Mouse (Mus musculus): ENCODE measurements around the gene Hcfc1r1.

The Hcfc1r1 gene

GRCm38 (mm10) chr17:23675127-23675526 lies 1.7 kb downstream of the Hcfc1r1 start:
- DNase-seq (ENCODE audit: extremely low read depth, low read depth, low spot score) = no peak

- DNase-seq (ENCODE audit: extremely low read depth, low read depth, low spot score) = no peak
Observed at GRCm38 (mm10) chr17:23675564-23676281, 2.3 kb downstream of the Hcfc1r1 start.

DNA sequence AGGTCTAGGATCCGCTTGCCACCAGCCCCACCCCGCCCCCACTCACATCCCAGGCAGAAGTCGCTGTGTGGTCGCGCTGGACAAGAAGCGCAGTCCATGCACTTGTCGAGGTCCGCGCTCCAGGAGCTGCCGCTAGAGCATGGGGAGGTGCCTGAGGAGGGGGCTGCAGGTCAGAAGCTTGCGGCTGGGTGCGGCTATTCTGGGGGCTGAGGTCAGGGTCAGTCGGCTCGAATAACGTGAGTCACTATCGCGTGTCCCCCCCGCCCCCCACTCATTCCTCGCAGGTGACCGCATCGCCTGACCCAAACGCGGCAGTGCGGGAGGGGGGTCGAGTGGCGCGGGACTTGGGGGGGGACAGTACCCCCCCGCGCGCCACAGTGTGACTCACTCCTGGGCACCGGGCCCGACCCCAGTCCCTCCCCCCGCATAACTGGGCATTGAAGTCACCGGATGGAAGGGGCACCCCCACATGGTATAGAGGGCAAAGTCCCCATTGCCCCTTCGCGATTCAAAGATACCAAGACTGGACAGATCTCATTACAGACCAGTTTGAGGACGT lies 3.2 kb downstream of the Hcfc1r1 start:
- no peak for DNase-seq (ENCODE audit: extremely low read depth, low read depth, low spot score)

- no peak for DNase-seq (ENCODE audit: extremely low read depth, low read depth, low spot score)
Observed at GRCm38 (mm10) chr17:23677236-23677679, 3.9 kb downstream of the Hcfc1r1 start, which contains the start of gene Tnfrsf12a. TSS of gene Tnfrsf12a (minus strand) at chr17:23677468.

DNA sequence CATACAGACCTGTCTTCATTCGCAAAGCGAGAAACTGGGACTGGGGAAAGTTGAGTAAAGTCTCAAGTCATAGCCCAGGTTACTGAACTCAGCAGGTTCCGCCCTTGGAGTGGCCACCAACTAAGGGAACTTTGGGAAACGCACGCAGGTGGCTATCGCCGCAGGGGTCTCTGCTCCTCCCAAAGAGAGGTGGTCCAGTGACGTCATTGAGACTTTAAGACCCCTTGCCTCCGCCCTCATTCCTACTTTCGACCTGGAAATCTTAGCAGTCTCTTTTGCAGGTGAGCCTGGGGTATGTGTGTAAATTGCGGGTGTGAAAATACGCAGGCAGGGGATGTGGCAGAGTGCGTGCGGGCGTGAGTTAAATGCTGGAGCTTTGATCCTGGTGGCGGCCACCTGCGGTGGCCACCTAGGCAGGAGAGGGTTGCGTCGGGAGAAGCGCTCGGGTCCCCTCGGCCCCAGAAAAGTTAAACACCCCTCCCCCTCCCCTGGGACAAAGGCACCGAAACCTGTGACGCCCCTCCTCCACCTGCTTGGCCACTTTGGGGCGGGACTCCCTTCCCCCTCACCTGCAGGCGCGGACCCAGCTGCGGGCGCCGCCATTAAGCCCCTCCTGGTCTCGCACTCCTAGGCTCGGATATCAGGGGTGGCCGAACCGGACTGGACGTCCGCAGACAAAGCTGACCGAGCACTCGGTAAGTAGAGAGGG lies 5.9 kb downstream of the Hcfc1r1 start, which contains the start of gene Cldn6:
Gene Cldn6 (plus strand): TSS at position 123 of the 709 bp plus-strand sequence.
- DNase-seq (ENCODE audit: extremely low read depth, low read depth, low spot score) = no peak

DNA sequence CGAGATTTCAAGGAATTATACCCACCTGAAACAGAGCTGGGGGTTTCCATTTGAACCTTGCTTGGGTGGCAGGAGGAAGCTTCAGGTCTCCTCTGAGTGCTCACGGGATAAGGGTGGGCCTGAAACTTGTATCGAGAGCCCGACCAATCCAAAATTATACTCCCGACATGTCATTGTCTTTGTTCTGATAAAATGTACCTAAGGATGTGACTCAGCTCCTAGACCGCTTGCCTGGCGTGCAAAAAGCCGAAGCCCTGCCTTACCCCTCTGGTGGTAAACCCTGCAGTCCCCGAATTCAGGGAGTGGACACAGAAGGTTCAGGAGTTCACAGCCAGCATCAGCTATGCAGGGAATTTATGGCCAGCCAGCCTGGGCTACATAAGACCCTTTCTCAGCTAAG lies 6.9 kb downstream of the Hcfc1r1 start:
- DNase-seq (ENCODE audit: extremely low read depth, low read depth, low spot score) = no peak

- DNase-seq (ENCODE audit: extremely low read depth, low read depth, low spot score) = no peak
Observed at GRCm38 (mm10) chr17:23681086-23681485, 7.7 kb downstream of the Hcfc1r1 start.

GRCm38 (mm10) chr17:23682092-23682491 lies 8.7 kb downstream of the Hcfc1r1 start:
- DNase-seq (ENCODE audit: extremely low read depth, low read depth, low spot score) = no peak

DNA sequence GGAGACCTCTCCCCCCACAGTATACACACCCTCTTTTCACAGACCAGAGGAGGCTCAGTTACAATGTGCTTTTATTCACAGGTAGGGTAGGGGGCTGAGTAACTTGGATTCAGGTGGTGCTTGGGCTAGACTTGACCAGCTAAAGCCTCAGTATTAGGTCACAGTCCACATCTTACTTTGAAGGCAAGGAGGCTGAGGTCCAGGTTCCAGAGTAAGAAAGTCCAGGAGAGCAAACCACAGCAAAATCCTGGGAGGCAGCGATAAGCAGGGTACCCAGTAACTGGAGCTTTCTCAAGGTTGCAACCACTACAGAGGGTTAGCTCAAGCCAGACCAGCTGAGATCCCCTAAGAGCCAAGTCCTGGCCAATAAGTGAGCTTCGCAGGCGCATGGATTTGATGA lies 9.1 kb downstream of the Hcfc1r1 start:
- DNase-seq (ENCODE audit: extremely low read depth, low read depth, low spot score) = no peak

DNA sequence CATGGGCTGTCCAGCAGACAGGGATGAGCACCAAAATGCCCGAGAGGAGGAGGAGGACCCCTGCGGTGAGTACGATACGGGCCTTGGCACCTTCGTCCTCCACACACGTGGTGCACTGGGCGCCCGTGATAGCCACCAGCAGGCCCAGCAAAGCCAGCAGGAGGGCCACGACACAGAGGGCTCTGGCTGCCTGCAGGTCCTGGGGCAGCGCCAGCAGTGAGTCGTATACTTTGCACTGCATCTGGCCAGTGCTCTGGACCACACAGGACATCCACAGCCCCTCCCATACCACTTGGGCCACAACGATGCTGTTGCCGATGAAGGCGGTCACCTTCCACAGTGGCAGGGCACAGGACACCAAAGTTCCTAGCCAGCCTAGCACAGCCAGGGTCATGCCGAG lies 9.8 kb downstream of the Hcfc1r1 start:
- no peak for DNase-seq (ENCODE audit: extremely low read depth, low read depth, low spot score)

GRCm38 (mm10) chr17:23683856-23684672 lies 10.7 kb downstream of the Hcfc1r1 start, which contains the start of gene Cldn9:
TSS of gene Cldn9 (minus strand) at chr17:23684026.
- DNase-seq (ENCODE audit: extremely low read depth, low read depth, low spot score) = no peak

DNA sequence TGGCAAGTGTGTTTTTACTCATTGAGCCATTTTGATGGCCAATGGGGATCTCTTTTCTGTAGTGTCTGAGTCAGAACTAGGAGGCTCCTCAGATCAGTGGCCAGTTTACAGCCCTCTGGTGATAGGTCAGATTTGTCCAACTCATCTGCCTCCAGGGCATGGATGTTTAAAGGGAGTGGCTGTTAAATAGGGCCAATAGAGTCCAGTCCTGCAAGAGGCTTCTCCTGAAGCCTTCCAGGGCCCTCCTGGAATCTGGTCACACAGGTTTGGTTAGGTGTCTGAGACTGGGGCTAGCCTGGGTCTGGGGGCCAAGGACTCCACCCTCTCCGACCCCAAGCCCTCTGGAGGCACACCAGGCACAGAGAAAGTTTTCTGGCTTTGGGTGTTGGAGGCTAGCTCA lies 21.1 kb downstream of the Hcfc1r1 start:
- DNase-seq (ENCODE audit: extremely low read depth, low read depth, low spot score) = no peak

DNA sequence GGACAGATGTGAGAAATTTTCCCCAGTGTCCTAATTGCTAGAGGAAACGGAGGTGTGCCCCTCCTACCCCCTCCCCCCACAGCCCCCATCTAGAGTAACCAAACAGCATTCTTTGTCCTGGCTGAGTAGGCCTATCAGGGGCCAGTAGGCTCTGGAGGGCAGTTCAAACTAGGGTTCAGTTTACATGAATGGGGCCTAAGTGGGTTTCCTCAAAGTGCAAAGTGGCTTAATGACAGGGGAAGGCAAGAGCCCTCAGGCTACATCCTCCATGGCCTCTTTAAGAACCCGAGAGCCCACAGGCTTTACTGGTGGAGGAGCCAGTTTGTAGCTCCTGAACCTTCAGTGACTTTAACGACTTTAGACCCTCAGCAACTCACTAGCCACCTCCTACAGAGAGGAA lies 22.4 kb downstream of the Hcfc1r1 start:
- DNase-seq (ENCODE audit: extremely low read depth, low read depth, low spot score) = no peak

GRCm38 (mm10) chr17:23699131-23700077 lies 26.0 kb downstream of the Hcfc1r1 start:
- DNase-seq (ENCODE audit: extremely low read depth, low read depth, low spot score) = no peak

GRCm38 (mm10) chr17:23700079-23700478 lies 26.7 kb downstream of the Hcfc1r1 start:
- DNase-seq (ENCODE audit: extremely low read depth, low read depth, low spot score) = no peak

GRCm38 (mm10) chr17:23703301-23703700 lies 29.9 kb downstream of the Hcfc1r1 start:
- no peak for DNase-seq (ENCODE audit: extremely low read depth, low read depth, low spot score)

DNA sequence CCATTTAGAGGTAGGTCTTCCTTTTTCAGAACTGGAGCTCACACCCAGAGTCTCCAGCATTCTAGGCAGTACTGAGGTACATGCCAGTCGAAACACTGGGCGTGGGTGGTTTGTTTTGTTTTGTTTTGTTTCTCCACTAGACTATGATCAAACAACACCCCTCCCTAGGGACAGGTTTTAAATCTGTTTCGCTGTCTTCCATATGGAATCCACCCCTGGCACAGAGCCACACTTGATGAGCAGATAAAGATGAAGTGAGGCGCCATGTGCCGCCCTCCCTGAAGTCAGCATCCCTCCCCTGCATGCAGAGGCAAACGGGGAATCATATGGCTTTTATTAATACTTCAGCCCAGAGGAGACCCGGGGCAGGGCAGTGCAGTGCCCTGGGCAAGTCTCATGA lies 31.3 kb downstream of the Hcfc1r1 start:
- DNase-seq (ENCODE audit: extremely low read depth, low read depth, low spot score) = no peak

DNA sequence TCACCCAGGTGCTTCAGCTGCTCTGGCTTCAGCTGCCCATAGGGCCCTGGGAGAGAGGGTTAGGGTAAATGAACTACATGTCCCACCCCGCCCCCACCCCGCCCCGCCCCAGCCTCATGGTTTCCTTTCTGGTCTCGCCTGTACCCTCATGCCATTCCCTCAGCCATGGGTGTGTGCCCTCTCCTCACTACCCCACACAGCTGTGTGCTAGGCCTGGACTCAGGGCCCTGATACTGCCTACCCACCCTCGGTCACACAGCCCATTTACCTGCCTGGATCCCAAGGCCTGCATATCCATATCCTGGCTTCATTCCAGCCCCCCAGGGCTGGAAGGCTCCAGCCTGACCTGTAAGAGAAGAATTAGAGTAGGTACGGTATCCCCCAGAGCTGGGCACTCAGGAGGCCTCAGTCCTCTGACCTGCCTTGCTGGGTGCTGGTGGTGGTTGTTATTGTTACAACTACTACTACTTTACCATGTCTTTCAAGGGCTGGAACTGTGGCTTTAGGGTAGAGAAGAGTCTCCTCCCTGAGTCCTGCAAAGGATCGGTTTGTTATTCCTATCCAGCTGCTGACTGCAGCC lies 32.2 kb downstream of the Hcfc1r1 start:
- no peak for DNase-seq (ENCODE audit: extremely low read depth, low read depth, low spot score)

DNA sequence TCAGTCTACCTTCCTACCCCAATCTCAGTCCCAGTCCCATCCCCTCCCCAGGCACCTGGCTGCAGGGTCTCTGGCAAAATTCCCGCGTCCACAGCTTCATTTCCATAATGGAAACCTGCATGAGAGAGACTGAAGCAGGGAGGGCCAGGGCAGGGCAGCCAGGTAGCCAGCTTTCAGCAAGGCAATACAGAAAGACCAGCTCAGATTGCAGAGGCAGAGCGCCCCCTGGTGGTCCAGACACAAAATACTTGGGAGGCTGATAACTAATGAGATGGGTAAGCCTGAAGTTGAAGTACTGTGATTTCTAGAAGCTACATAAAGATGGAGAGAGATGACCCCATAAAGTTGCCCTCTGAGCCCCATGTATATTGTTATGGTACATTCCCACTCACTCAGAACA lies 32.8 kb downstream of the Hcfc1r1 start:
- no peak for DNase-seq (ENCODE audit: extremely low read depth, low read depth, low spot score)

- DNase-seq (ENCODE audit: extremely low read depth, low read depth, low spot score) = no peak
Observed at GRCm38 (mm10) chr17:23717003-23717402, 43.6 kb downstream of the Hcfc1r1 start.
